Mouse (Mus musculus): ENCODE measurements at regions not wholly inside any gene's neighbourhood (a gene's known extent, or its start where the extent isn't known, plus 50 kb on each side); places are given as distances from the start of the nearest gene placed in this dataset.
A peak's percentile ranks its signal among the peaks of the same experiment; 100 is the strongest.

- no peak for TF ChIP-seq JUND (IDR thresholded peaks at IDR 0.05; ENCODE audit: low read depth, low read length)
- no peak for TF ChIP-seq SMC3 (IDR thresholded peaks at IDR 0.05; ENCODE audit: low read depth, low read length)
- TF ChIP-seq ZC3H11A (IDR thresholded peaks at IDR 0.05; ENCODE audit: low read depth, low read length), result no peak
- TF ChIP-seq RAD21 (IDR thresholded peaks at IDR 0.05; ENCODE audit: low read depth, low read length), result no peak
- no peak for TF ChIP-seq MYB (IDR thresholded peaks at IDR 0.05; ENCODE audit: low read depth, low read length)
- peak; percentile 21; the same call in 1 of the 2 replicates for TF ChIP-seq MXI1 (IDR thresholded peaks at IDR 0.05; ENCODE audit: low read depth, low read length)
- peak; percentile 40 for TF ChIP-seq ETS1 (IDR thresholded peaks at IDR 0.05; ENCODE audit: low read depth, low read length)
- no peak for TF ChIP-seq ZMIZ1 (IDR thresholded peaks at IDR 0.05; ENCODE audit: low read depth, low read length)
Observed at GRCm38 (mm10) chr2:92673064-92673813, 73.7 kb downstream of the Chst1 start (continued).

- no peak overlapping the region for H3K9ac ChIP-seq (ENCODE audit: control insufficient read depth, low read depth, low read length, poor library complexity, severe bottlenecking)
- H3K36me3 ChIP-seq (ENCODE audit: control insufficient read depth in 1 of 2, insufficient read depth in 2 of 2, low read length in 2 of 2), result peaks cover 0 to 16% of the 10 kb centered on the region in 2 experiments; a peak in 2 of 4 replicates
- H3K79me2 ChIP-seq (ENCODE audit: control insufficient read depth, insufficient read depth, low read length, poor library complexity), result no peaks in the 10 kb centered on the region
- H3K27me3 ChIP-seq (ENCODE audit: control insufficient read depth in 1 of 2, insufficient read depth in 2 of 2, low read length in 2 of 2), result no peaks in the 10 kb centered on the region
- no peaks in the 10 kb centered on the region for H3K9me3 ChIP-seq (replicated peaks; ENCODE audit: insufficient read depth, low read length)
- no peak overlapping the region for H3K4me3 ChIP-seq (ENCODE audit: control insufficient read depth in 1 of 2, insufficient read depth in 1 of 2, low read depth in 2 of 2, low read length in 2 of 2)
- TF ChIP-seq POLR2AphosphoS2 (IDR thresholded peaks at IDR 0.05; ENCODE audit: low read length) (no peak), TAL1 (IDR thresholded peaks at IDR 0.05; ENCODE audit: low read length) (no peak), POLR2A (IDR thresholded peaks at IDR 0.05; ENCODE audit: control insufficient read depth in 1 of 2, insufficient read depth in 1 of 2, low read depth in 1 of 2, low read length in 2 of 2, poor library complexity in 1 of 2) (no peak), MAX (IDR thresholded peaks at IDR 0.05; ENCODE audit: low read length) (no peak), ZKSCAN1 (IDR thresholded peaks at IDR 0.05; ENCODE audit: low read depth, low read length) (no peak), NELFE (IDR thresholded peaks at IDR 0.05; ENCODE audit: low read depth, low read length) (no peak), MEF2A (IDR thresholded peaks at IDR 0.05; ENCODE audit: extremely low read depth, insufficient replicate concordance, low read depth, low read length, poor library complexity, severe bottlenecking) (no peak), TCF12 (IDR thresholded peaks at IDR 0.05; ENCODE audit: low read depth, low read length) (no peak), SMC3 (IDR thresholded peaks at IDR 0.05; ENCODE audit: low read depth, low read length) (no peak), MYB (IDR thresholded peaks at IDR 0.05; ENCODE audit: low read depth, low read length) (no peak), UBTF (IDR thresholded peaks at IDR 0.05; ENCODE audit: borderline replicate concordance, insufficient read depth, low read depth, low read length) (no peak), POLR2AphosphoS5 (IDR thresholded peaks at IDR 0.05; ENCODE audit: borderline replicate concordance, low read depth, low read length) (no peak), BHLHE40 (IDR thresholded peaks at IDR 0.05; ENCODE audit: borderline replicate concordance, low read depth, low read length) (no peak)
- no peak for DNase-seq (ENCODE audit: low read depth, low spot score)
- peaks cover 16 to 34% of the 10 kb centered on the region in 2 experiments for H3K4me1 ChIP-seq (ENCODE audit: control insufficient read depth in 1 of 2, insufficient read depth in 2 of 2, low read length in 2 of 2)
- H3K27ac ChIP-seq (ENCODE audit: control insufficient read depth, low read depth, low read length), result no peak overlapping the region
Observed at GRCm38 (mm10) chr2:92673931-92674330, 74.4 kb downstream of the Chst1 start.
